Mouse (Mus musculus): ENCODE data around the gene Arl8a. TPM values are rescaled to one million over a fixed set of nuclear protein-coding genes. Genes with fewer than 3 reads are reported as not detected.
"Not testable (repeated sequence)": the region's sequence is repeated elsewhere in the genome, so short reads cannot be mapped to it uniquely, and the experiment has no call there.

Gene Arl8a
- polyA plus RNA-seq, 1 experiment: 118 TPM

DNA sequence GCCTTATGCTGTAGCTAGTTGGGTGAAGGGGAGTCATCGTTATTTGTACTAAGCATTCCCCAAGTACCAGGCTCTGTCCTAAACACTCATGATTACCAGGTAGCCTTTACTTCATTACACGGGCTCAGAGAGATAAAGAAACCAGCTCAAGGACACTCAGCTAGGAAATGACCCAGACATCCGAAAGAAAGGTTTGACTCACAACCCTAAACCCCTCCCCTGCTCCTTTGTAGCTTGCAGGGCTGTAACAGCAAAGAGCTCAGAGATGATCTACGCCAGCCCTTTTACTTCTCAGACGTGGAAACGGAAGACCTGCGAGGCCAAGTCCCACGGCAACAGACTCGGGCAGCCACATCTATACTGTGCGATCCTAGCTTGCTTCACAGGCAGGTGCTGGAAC, 23.7 kb downstream of the Arl8a start:
- no peak for DNase-seq (ENCODE audit: low spot score)

DNA sequence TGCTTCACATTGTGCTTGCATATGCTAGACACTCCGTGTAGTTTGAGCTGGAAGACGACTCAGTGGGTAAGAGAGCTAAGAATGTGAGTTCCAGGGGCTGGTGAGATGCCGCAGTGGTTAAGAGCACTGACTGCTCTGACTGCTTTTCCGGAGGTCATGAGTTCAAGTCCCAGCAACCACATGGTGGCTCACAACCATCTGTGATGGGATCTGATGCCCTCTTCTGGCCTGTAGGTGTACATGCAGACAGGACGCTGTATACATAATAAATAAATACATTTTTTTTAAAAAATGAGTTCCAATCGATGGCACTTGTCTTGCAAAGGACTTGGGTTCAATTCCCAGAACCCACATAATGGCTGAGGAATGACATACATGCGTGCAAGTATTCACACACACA, 24.6 kb downstream of the Arl8a start:
- no peak for DNase-seq (ENCODE audit: low spot score)

DNA sequence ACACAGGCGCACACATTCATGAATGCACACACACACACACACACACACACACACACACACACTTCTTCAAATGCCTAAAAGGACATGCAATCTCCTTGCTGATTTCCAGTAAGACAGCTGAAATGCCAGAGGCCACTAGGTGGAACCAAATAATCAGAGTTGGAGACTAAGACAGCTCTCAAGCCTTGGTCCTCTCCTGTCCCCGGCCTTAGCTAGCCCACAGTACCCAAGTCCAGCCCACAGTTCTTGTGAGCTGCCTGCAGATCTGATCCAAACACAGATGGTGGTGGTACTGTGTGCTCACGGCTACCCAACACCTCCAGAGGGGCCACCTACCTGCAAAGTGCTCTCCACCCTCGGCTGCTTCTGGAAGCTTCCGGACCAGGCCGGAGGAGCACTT, 25.4 kb downstream of the Arl8a start:
- DNase-seq (ENCODE audit: low spot score): no peak

DNA sequence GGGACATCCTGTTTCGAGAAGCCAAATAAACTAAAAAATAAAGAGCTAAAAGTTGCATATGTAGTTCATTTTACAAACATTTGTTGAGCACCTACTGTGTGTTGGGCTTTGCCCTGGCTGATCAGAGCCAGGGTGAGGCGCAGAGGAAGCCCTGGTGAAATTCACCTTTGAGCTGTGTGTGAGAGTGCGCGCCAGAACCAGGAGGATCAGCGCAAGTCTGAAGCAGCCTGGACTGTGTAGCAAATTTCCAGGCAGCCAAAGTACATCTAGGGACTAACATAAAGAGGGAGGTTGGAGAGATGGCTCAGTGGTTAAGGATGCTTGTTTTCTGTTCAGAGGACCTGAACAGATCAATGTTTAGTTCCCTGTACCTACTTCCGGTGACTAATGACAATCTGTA, 26.7 kb downstream of the Arl8a start:
- no peak for DNase-seq (ENCODE audit: low spot score)

DNA sequence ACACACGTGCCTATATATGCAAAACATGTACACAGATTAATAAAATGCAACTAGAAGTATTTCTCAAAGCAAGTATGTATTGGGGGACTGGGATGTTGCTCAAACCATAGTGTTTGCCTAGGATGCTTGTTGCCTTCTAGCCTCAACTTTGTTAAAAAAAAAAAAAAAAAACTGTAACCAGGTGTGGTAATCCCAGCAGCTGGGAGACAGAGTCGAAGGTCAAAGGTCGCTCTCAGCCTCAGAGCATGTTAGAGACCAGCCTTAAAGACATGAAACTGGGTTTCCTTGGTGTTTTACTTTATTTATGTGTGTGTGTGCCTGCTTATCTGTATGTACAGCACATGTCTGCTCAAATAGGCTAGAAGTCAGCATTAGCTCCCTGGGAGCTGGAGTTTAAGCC, 28.6 kb downstream of the Arl8a start:
- DNase-seq (ENCODE audit: low spot score): no peak

DNA sequence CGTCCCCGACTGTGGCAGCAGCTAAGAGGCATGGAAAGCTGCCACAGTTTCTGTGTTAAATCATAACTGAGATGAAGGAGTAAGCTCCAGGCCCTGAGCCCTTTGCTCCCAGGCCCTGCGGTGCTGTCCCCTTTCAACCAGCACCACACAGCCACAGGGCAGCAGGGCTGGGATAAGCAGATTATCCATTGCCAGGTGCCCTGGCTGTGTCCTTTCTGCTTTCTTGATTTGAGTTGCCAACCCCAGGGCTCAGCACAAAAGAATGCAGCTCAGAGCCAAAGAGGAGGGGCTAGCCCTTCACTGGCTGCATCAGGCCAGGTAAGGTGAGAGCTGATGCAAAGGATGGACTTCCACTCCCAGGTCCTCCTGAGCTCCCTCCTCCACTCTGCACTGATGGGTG, 31.1 kb downstream of the Arl8a start:
- DNase-seq (ENCODE audit: low spot score): no peak

DNA sequence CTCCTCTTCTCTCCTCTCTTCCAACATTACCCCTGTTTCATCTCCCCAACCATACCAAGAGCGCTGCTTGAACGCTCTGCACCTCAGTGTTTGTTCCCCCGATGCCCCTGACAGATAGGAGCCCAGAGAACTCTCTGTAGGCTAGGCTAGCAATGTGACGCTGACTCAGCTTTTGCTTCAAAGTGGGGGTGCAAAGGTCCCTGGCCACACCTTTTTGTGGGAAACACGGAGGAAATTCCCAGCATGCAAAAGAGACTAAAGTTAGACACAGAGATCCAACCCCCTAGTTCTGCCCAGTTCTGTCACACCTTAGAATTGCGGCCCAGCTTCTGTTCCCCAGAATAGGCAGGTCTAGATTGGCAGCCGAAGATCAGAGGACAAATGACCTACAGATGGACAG, 32.2 kb downstream of the Arl8a start:
- DNase-seq (ENCODE audit: low spot score): no peak

DNA sequence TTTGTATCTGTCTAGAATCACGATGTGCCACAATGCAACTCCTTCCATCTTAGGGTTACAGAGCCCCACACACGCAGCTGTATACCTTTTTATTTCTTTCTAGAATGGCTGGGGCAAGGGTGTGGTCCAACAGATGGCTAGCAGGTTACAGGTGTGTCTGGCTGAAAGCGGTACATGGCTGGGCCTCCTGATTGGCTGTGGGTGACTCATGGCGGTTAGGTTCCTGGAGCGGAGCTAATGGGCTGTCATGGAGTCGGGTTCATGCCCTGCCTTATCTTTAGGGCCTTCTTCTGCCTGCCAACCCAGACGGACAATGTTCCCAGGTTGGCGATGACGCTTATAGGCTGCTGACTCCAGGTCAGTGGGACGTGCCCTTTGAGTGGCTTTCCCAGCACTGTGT, 34.2 kb downstream of the Arl8a start:
- no peak for DNase-seq (ENCODE audit: low spot score)

DNA sequence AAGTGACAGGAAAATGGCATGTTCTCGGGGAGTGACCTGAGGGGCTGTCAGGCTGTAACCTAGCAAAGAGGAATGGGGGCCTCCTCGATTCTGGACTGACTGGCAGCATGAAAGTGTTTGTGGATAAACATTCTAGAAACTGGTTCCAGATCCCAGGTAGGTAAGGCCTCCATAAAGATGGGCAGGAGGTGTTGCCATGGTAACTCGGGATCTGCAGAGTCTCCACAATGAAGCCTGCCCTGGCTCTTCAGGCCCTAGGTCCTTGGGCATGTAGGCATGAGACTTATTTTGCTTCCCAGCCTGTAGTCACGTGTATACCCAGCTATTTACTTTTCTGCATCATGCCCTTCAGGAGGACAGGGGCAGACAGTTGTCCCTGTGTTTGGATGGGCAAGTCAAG, 34.7 kb downstream of the Arl8a start:
- no peak for DNase-seq (ENCODE audit: low spot score)

DNA sequence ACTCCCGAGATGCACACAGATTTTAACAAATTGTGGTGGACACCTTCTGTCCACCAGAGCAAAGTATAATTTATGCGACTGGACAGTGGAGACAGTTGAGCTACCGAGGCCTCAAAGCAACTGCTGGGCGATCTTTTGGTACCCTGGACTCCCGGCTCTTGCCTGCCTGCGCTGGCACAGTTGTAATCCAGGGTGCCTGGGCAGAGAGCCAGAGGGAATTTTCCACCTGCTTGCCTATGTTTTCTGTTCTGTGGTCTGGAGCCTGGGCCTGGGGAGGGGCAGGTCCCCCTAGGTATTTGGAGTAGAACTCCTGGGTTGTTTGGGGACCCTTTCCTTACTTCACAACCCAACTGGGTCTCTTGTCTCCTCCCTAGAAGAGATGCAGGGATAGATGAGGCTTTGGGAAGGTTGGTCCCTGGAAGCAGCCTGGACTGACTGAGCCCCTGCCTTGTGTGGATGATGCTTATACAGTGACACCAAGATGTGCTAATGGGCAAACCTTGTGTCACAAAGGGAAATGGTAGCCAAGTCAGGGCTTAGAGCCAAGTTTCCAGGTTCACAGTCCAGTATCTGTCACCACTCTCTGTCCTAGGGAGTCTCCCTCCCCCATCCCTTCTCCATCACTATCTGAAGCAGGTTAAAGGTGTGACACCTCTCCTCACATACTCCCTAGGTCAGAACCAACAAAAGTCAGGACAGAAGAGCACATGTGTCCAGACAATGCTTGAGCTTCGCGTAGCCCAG, 35.4 kb downstream of the Arl8a start:
- DNase-seq (ENCODE audit: low spot score): no peak

DNA sequence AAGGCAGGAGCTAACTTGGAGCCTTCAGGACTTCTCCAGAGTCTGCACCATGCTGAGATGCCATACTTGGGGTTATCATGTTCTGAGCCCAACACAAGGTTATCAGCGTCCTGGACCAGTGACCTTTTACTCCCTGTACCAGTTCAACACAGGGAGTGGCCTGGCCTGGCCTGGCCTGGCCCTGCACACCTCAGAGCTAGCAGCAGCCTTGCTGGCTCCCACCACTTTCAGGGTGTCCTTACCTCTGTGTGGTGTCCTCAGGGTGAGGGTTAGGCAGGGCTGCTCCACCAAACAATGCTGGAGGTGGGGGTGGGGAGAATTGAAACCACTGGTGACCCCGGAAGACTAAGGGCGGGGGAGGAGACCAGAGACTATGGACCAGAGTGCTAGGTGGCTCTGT, 36.4 kb downstream of the Arl8a start:
- no peak for DNase-seq (ENCODE audit: low spot score)

DNA sequence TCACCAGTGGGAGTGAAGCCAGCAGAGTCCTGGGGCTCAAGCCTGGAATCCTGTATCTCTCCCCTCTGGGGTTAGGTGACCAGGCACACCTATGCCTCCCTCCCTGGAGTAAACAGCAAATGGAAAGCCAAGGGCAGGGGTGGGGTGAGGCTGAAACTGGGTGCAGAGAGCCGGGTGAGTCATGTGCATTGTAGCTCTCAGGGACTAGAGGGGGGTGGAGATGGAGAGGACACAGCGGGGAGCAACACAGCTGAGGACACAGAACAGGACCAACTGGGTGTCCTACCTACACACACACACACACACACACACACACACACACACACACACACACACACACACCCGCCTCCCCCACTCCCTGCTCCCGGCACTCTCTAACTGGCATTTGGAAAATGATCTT, 36.8 kb downstream of the Arl8a start:
- peak; percentile 43 for DNase-seq (ENCODE audit: low spot score)

DNA sequence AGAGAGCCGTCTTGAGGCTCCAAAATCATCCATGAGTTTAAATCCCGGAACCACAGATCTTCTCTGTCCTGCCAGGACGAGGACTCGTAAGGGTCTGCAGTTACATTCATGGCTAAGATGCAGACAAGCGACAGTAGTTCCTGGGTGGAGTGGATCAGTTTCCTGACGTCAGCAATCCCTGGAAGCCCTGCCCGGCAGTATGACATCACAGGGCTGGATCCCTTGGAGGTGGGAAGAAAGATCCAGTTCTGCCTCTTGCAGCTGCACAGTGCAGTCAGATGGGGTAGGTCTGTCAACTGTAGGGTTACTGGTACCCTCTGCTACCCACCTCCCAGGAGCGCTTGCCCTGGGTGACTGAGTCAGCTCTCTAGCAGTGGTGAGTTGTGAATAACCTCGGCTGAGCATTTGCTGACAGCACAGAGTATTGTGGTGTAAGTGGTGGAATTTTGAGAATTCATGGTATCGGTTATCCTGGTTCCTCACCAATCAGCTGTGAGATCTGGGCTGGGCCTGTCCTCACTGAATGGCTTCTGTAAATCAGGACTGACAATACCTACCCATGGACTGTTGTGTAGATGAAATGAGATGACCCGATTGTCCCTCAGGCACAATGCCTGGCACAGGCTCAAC, 37.4 kb downstream of the Arl8a start:
- no peak for DNase-seq (ENCODE audit: low spot score)

DNA sequence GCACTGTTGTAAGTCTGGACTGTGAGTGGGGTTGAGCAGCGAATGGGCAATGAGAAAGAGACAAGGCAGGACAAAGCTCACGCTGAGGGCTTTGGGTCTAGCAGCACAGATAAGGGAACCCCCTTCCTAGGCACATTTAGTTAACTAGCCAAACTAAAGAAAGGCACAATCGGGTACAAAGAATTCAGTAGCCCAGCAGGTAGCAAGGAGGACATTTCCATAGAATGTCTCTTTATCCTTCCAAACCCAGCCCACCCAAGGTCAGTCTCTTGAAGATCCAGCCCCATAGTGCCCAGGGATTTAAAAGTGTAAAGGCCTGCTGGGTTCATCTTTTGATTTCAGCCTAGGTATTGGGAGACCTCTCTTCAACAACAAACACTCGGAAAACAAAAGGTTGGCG, 39.3 kb downstream of the Arl8a start:
- DNase-seq (ENCODE audit: low spot score): no peak

DNA sequence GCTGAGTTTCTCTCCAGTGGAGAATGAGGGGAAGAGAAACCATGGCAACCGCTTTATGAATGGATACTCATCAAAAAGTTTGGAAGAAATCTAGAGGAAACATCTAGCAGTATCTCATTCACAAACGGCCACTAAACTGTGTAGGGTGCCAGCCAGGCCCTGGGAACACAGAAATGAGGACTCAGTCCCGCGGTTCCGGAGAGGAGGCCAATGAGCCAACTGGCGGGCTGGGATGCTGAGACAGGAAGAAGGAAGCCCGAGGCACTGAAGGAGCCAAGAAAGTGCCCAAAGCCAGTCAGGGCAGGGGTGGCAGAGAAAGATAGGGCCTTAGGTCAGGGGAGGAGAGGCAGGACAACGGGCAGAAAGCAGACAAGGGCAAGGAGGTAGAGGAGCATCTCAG, 39.8 kb downstream of the Arl8a start:
- no peak for DNase-seq (ENCODE audit: low spot score)

DNA sequence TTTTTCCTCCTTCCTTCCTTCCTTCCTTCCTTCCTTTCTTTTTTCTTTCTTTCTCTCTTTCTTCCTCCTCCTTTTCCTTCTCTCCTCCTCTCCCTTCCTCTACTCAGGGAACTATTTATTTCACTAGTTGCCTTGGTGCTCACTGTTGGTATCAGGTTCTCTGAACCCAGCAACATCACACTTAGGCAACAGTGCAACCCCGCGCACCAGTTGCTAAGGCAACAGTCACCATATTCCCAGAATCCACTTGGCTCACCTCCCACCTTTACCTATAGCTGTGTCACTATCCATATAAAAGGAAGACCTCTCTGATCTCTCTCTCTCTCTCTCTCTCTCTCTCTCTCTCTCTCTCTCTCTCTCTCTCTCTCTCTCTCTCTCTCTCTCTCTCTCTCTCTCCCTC, 40.4 kb downstream of the Arl8a start:
- DNase-seq (ENCODE audit: low spot score): not testable (repeated sequence)

DNA sequence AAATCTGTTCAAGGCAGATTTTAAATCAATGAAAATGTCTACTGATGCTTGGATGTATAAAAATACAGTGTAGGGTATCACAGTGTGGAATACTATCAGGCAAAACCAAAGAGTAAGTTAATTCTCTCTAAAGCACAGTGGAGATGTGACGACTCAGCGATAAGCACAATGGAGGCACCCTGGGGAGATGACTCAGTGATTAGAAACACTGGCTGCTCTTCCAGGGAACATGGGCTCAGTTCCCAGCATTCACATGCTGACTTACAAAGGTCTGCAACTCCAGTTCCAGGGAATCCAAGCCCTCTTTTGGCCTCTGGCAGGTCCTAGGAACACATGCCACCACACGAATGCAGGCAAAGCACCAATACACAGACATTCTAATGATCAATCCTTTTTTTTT, 41.6 kb downstream of the Arl8a start:
- no peak for DNase-seq (ENCODE audit: low spot score)

DNA sequence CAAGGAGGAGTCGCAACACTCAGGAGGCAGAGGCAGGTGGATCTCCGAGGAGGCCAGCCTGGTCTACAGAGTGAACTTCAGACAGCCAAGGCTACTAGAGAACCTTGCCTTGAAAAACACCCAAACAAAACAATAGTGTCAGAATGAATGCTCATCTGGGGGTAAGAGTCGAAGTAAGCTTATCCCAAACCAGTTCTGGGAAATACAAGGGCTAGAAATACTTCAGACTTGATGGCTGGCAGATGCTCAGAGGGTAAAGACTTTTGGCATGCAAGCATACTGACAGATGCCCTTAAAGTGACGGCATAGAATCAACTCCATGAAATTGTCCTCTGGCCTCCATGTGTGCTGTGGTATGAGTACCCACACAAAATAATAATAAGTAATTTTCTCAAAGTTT, 42.6 kb downstream of the Arl8a start:
- DNase-seq (ENCODE audit: low spot score): no peak

DNA sequence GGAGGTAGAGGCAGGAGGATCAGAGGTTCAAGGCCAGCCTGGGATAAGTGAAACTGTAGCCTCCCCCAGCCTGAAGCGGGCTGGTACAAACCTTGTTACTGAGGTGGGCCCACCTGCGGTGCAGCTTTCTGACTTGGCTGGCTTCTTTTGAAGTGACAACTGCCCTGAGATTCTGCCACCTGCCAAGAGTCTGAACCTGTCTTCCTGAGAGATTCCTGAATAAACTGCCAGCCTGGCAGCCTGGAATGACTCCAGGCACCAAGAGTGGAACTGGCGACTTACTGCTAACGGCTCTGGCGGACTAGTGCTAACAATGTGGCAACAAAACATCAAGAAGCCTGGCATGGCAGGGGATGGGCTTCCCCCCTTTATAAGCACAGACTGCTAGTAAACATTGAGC, 47.7 kb downstream of the Arl8a start:
- not testable (repeated sequence) for DNase-seq (ENCODE audit: low spot score)

DNA sequence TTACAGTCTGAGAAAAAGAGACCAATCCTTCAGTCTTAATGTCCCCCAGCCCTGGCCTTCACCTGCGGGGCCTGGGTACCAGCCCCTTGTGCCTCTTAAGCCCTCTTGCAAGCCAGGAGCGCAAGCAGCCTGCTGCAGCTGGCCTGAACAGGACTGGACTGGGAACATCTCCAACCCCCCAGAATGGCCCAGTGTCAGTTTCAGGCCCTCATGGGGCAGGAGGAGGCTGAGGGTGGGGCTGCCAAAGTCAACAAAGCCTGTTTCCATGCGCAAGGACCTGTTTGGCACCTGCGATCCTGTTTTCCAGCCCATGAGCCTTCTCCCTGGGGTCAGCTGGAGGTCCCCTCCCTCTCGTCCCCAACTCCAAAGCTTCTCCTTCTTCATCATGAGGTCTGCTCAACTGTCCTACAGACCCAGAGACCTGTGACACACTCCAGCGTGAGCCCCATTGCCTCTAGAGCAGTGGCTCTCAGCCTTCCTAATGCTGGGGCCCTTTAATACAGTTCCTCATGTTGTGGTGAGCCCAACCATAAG, 49.4 kb downstream of the Arl8a start:
- DNase-seq (ENCODE audit: low spot score): no peak

DNA sequence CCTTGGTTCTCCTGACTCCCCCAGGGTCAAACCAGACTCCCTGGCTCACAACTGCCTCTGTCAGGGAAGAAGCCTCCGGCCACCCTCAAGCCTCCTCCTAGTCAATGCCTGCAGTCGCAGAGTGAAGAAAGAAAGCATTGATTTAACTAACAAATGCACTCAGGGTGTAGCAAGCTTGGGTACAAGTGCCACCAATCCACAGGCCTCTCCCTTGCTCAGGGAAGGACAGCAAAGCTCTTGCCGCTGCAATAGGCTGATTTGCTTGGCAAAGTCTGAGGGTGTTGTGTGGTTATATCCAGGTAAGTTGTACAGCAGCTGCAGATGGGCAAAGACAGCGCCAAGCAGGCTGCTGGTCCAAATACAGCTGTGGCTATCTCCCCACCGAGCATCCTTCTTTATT, 51.8 kb downstream of the Arl8a start:
- DNase-seq (ENCODE audit: low spot score): no peak

DNA sequence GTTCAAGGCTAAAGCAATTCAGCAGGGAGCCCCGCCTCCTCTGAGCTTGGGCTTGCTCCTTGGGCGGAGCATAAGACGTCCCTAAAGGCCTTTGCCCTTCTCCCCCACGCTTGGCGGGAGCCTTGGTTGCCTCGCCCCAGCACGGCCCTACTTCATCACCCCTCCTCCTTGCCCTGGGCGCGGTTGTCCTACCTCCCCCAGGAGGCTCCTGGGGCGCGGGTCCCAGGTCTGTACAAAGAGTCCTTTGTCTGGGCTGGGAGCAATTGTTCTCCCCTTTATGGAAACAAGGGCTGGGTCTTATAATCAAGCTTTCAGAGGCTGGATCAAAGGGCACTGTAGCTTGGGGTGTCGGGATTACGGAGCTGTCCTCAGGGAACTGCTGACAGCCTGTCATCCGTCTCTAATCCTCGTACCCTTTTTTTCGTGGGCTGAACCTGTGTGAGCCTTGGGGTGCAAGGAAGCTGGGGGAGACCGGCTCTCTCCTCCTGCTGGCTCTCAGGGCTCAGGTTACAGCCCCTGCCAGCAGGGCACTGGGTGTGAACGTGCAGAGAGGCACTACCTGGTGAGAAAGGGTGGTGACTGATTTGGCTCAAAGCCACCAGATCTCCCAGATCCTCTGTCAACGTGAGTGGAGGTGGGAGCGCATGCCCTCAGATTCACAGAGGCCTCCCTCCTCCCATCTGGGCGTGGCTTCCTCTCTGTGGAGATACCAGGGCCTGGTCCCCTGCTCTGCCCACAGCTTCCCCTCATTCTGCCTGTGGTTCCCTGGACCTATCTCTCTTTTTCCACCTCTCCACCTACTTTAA, 52.6 kb downstream of the Arl8a start:
- DNase-seq (ENCODE audit: low spot score): no peak

DNA sequence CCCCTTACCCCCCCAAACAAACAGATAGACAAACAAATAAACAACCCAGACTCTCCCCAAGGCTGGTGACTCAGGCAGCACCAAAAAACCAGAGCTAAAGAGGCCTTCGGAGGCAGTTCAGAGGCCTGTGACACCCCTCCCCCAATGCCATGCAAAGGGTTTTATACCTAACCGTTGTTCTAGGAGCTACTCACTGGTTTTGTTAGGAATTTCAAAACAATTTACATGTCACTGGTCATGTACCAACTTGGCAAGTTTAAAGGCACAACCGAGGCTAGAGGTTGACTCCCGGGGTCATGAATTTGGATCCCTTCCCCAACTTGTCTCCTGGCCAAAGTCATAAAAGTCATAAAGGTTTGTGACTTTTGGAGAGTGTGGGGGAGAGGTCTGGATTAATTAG, 53.8 kb downstream of the Arl8a start:
- DNase-seq (ENCODE audit: low spot score): no peak

All from urinary bladder, adult 2 months (tissue).